Mouse (Mus musculus) lung, embryonic 16.5 days (tissue): ENCODE data around the gene Smim6. TPM values are rescaled to one million over a fixed set of nuclear protein-coding genes. Genes with fewer than 3 reads are reported as not detected.

Source experiments
- ATAC-seq: fragments of 200-750 bp; cut with Nextera tagmentation; 2 replicates; pipeline ENCODE4 v1.8.0; 2017; ENCODE audit warnings: low read depth, mild to moderate bottlenecking, moderate library complexity
- H3K27ac ChIP-seq: fragments of 300-500 bp; sonication (generic); 2 replicates; pipeline ENCODE4 v1.5.1; 2014; ENCODE audit warnings: mild to moderate bottlenecking, control low read depth, low read length
- H3K27me3 ChIP-seq: fragments of 300-500 bp; sonication (generic); 2 replicates; pipeline ENCODE4 v1.6.1; 2014; ENCODE audit warnings: low read depth, low read length, mixed read lengths; ENCODE audit not compliant: control insufficient read depth, insufficient read depth
- H3K36me3 ChIP-seq: fragments of 300-500 bp; sonication (generic); 2 replicates; pipeline ENCODE4 v1.6.1; 2014; ENCODE audit warnings: low read length; ENCODE audit not compliant: control insufficient read depth, insufficient read depth
- H3K4me1 ChIP-seq: fragments of 300-500 bp; sonication (generic); replicated peaks from 2 replicates; pipeline ENCODE4 v1.6.1; 2014; ENCODE audit warnings: low read length, mixed read lengths; ENCODE audit not compliant: control insufficient read depth, insufficient read depth
- H3K4me2 ChIP-seq: fragments of 300-500 bp; sonication (generic); 2 replicates; pipeline ENCODE4 v1.6.1; 2014; ENCODE audit warnings: low read depth, low read length, control low read depth
- H3K4me3 ChIP-seq: fragments of 300-500 bp; sonication (generic); 2 replicates; pipeline ENCODE4 v1.5.1; 2014; ENCODE audit warnings: mild to moderate bottlenecking, low read length, control low read depth
- H3K9ac ChIP-seq: fragments of 300-500 bp; sonication (generic); 2 replicates; pipeline ENCODE4 v1.6.1; 2014; ENCODE audit warnings: low read length, control low read depth
- H3K9me3 ChIP-seq: fragments of 300-500 bp; sonication (generic); 2 replicates; pipeline ENCODE4 v1.6.1; 2016; ENCODE audit warnings: low read length; ENCODE audit not compliant: control insufficient read depth
- WGBS: fragments of 180-500 bp; shearing (Covaris S2); extraction: QIAGEN DNeasy Blood & Tissue Kit; methylation state at CpG from one replicate; pipeline ENCODE4 v1.1.7; 2014; 5-methylcytosine and 5-hydroxymethylcytosine counted together
- polyA plus RNA-seq: library from polyadenylated mRNA; unstranded; fragments of >200 nt; fragmentation: Nextera tagmentation; extraction: Ambion mirVana; gene quantifications from 2 replicates; pipeline ENCODE4 v1.2.1, GENCODE M21; 2015

Smim6 gene
- polyA plus RNA-seq, 1 experiment from 2014 or later = 35.5 TPM

DNA sequence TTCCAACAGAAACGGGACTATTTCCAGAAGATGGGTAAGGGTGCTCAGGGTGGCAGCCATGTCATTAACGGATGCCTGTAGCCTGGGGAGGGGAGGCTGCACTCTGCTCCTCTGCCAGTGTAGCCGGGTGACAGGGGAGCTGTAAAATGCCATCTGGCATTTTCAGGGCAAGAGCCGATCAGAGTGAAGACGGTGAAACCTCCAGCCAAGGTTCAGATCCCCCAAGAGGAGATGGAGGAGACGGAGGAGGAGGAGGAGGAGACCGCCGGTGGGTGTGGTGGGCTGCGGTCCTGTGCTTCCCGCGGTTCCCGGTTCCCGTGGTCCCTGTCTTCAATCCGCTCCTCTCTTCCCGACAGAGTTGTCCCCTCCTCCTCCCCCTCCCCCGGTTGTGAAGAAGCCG, 28.6 kb upstream of the Smim6 start:
- Histone ChIP-seq H3K27ac (no peak overlapping the region), H3K4me1 (no peaks in the 10 kb centered on the region), H3K9ac (no peak overlapping the region), H3K4me2 (no peak overlapping the region), H3K9me3 (no peaks in the 10 kb centered on the region), H3K4me3 (no peak overlapping the region), H3K36me3 (no peaks in the 10 kb centered on the region), H3K27me3 (peaks cover 6% of the 10 kb centered on the region)
- WGBS = 31% methylated on average over 17 of the region's 17 CpGs
- no peak for ATAC-seq

DNA sequence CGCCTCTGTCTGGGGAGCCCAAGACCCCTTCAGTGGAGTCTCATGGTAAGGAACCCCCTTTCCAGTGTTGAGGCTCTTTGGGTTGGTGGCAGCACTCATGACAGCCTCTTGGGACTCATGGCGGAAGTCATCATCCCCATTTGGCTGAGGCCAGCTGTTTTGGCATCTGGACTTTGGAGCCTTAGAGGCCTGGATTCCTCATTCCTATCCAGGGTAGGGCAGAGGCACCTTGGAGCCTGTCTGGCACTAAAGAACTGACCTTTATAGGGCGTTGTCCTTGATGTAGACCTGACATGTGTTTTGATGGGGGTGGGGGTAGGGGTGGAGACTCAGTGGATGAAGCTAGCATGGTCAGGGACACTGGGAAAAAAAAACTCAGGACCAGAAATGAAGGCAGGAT, 27.5 kb upstream of the Smim6 start:
- ATAC-seq = no peak
- Histone ChIP-seq H3K27me3 (peaks cover 6% of the 10 kb centered on the region), H3K9me3 (no peaks in the 10 kb centered on the region), H3K4me3 (no peak overlapping the region), H3K9ac (no peak overlapping the region), H3K4me1 (no peaks in the 10 kb centered on the region), H3K4me2 (no peak overlapping the region), H3K27ac (no peak overlapping the region), H3K36me3 (no peaks in the 10 kb centered on the region)
- WGBS = 87% methylated on average over 3 of the region's 3 CpGs

DNA sequence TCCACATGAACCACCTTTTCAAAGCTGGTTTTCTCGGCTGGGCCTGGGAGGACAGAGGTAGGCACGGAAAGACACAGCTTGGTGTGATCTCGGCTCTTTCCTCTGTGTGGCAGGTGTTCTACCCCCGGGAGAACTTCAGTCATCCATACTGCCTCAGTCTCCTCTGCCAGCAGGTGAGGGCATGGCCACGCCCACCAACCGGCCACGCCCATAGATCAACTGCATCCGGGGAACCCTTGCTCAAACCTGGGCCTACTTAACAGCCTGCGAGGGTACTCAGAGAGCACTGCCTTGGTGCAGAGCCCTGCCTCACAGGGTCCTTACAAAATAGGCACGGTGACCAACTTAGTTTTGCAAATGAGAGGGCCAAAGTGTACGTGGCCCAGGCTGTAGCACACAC, 26.5 kb upstream of the Smim6 start:
- Histone ChIP-seq H3K9me3 (no peaks in the 10 kb centered on the region), H3K4me1 (no peaks in the 10 kb centered on the region), H3K4me2 (no peak overlapping the region), H3K4me3 (no peak overlapping the region), H3K27me3 (peaks cover 6% of the 10 kb centered on the region), H3K27ac (no peak overlapping the region), H3K9ac (no peak overlapping the region), H3K36me3 (no peaks in the 10 kb centered on the region)
- WGBS = 71% methylated on average over 11 of the region's 11 CpGs
- no peak for ATAC-seq

DNA sequence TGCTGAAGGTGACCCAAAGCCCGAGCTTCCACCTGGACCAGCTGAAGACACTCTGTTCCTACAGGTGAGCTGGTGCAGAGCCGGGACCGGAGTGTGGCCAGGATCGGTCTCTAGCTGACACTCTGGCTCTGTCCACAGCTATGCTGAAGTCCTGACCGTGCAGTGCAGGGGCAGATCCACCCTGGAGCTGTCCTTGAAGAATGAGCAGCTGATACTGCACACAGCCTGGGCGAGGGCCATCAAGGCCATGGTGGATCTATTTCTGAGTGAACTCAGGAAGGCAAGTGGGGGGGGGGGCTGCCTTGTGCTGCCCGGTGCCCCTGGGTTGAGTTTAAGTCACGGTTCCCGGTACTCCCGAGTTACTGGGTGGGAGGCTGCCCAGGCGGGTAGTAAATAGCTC, 25.4 kb upstream of the Smim6 start:
- peaks cover 6% of the 10 kb centered on the region for H3K27me3 ChIP-seq
- no peaks in the 10 kb centered on the region for H3K36me3 ChIP-seq
- H3K4me2 ChIP-seq = no peak overlapping the region
- peaks cover 4% of the 10 kb centered on the region; the same call in 1 of the 2 replicates for H3K4me1 ChIP-seq
- H3K9me3 ChIP-seq = no peaks in the 10 kb centered on the region
- 90% methylated on average over 11 of the region's 11 CpGs for WGBS
- H3K27ac ChIP-seq = no peak overlapping the region
- H3K9ac ChIP-seq = no peak overlapping the region
- no peak for ATAC-seq
- H3K4me3 ChIP-seq = no peak overlapping the region

DNA sequence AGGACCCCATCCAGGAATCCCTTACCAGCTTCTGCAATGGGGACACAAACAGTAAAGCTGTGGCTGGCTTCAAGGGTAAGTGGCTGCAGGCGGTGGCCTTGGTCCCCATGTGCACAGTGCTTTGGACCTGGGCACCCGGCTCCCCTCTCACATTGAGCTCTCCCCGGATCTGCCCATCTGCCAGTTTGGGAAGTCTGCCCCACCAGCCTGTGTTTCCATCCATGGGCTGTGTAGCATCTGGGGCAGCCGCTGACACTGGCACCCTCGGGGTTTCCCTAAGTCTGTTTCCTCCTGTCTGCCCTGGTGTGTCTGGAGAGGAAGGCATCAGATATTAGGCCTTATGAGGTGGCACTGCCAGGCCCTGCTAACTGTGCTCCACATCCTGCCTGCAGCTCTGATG, 23.8 kb upstream of the Smim6 start:
- peaks cover 4% of the 10 kb centered on the region; the same call in 1 of the 2 replicates for H3K4me1 ChIP-seq
- no peak for ATAC-seq
- H3K36me3 ChIP-seq = no peaks in the 10 kb centered on the region
- H3K9me3 ChIP-seq = no peaks in the 10 kb centered on the region
- no peak overlapping the region for H3K27ac ChIP-seq
- peaks cover 4% of the 10 kb centered on the region for H3K27me3 ChIP-seq
- H3K4me2 ChIP-seq = no peak overlapping the region
- H3K9ac ChIP-seq = no peak overlapping the region
- WGBS = 85% methylated on average over 5 of the region's 5 CpGs
- no peak overlapping the region for H3K4me3 ChIP-seq

DNA sequence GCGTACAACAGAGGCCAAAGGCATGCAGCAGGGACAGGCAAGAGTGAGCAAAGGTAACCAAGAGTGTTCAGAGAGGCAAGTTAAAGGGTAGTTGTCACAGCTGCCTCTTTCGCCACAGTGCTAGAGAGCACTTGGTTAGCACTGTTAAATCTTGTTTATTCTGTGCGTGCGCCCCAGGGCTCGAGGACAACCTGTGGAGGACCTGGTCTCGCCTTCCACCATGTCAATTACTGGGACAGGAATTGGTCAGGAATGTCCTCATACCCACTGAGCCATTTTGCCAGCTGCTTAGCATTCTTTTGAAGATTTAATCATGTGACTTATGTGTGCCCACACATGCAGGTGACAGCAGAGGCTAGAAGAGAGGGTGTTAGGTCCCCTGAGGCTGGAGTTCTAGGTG, 22.7 kb upstream of the Smim6 start:
- Histone ChIP-seq H3K27me3 (no peaks in the 10 kb centered on the region), H3K4me1 (peaks cover 4% of the 10 kb centered on the region; the same call in 1 of the 2 replicates), H3K9ac (no peak overlapping the region), H3K4me2 (no peak overlapping the region), H3K4me3 (no peak overlapping the region), H3K36me3 (peaks cover 4% of the 10 kb centered on the region; the same call in 1 of the 2 replicates), H3K9me3 (no peaks in the 10 kb centered on the region), H3K27ac (no peak overlapping the region)
- peak; percentile 26; the same call in 1 of the 2 replicates for ATAC-seq
- 56% methylated on average over 6 of the region's 6 CpGs for WGBS

DNA sequence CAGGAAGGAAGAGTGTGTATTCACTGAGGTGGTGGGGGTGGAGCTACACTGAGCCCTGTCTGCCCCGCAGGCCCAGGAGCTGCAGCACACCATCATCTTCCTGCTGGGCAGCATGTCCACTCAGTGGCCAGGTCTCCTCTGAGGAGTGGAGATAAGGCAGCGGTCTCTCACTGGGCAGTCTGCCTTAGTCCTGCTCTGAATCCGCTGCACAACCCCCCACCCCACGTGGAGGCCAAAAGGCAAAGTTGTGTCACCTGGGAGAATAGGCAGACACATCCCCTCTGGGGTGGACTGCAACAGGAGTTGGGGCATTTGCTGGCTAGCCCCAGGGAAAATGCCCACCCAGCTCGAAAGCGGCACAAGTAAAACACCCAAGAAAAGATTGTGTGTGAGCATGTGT, 19.6 kb upstream of the Smim6 start:
- Histone ChIP-seq H3K4me1 (peaks cover 4% of the 10 kb centered on the region; the same call in 1 of the 2 replicates), H3K9ac (no peak overlapping the region), H3K27me3 (no peaks in the 10 kb centered on the region), H3K36me3 (peaks cover 6% of the 10 kb centered on the region; the same call in 1 of the 2 replicates), H3K27ac (no peak overlapping the region), H3K4me3 (no peak overlapping the region), H3K4me2 (no peak overlapping the region), H3K9me3 (no peaks in the 10 kb centered on the region)
- 57% methylated on average over 6 of the region's 6 CpGs for WGBS
- no peak for ATAC-seq

DNA sequence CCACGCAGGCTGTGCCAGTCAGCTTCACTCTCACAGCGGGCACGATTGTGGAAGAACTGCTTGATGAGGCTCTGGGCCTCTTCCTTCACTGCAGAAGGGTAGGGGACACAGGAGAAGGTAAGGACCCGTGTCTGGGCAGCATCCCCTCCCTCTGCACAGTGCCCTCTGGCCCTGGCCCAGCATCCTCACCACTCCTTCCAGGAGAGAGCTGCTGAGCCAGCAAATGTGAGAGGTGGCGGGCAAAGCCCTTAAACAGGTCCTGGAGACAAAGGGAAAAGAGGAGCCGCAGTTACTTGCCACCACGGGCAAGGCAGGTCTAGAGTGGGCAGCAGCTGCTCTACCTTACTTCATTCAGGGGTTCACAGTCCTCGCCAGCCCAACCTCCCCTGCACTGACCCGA, 18.7 kb upstream of the Smim6 start:
- H3K27me3 ChIP-seq = no peaks in the 10 kb centered on the region
- no peak overlapping the region for H3K9ac ChIP-seq
- H3K36me3 ChIP-seq = peaks cover 6% of the 10 kb centered on the region; the same call in 1 of the 2 replicates
- no peak overlapping the region for H3K27ac ChIP-seq
- 83% methylated on average over 9 of the region's 9 CpGs for WGBS
- H3K9me3 ChIP-seq = no peaks in the 10 kb centered on the region
- no peak overlapping the region for H3K4me2 ChIP-seq
- no peak overlapping the region for H3K4me3 ChIP-seq
- peaks cover 4% of the 10 kb centered on the region; the same call in 1 of the 2 replicates for H3K4me1 ChIP-seq
- ATAC-seq = no peak

DNA sequence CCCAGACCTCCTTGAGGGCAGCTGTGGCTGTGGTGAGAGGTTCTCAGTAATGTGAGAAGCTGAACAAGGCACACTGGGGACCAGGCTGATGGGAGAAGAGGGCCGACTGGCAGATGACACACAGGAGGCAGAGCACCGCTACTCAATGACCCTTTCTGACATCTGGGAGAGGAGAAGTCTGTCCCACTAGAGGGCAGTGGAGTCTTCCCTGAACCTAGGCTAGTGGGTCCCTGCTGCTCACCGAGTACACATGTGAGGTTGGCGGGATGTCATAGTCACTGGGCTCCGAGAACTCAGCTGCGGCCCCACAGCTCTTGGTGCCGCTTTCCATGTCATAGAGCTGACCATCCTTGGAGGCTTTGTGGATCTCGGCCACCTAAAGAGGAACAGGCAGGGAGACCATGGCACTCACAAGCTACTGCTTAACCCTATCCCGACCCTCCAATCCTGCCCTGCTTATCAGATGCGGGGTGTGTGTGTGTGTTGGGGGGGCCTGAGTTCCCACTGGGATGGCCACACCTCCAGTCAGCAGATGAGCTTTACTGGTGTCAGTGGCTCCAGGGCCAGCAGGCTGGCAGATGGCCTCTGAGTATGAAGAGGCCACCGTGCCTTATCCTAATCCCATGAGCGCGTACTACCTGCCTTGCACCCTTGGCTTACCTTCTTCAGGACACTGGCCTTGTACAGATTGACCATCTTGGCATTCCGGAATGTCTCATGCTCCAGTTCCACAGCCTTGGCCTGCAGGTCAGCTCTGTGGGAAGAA, 16.9 kb upstream of the Smim6 start:
- H3K4me3 ChIP-seq = no peak overlapping the region
- H3K4me2 ChIP-seq = no peak overlapping the region
- no peak overlapping the region for H3K9ac ChIP-seq
- H3K27ac ChIP-seq = no peak overlapping the region
- 69% methylated on average over 14 of the region's 14 CpGs for WGBS
- peaks cover 6% of the 10 kb centered on the region; the same call in 1 of the 2 replicates for H3K36me3 ChIP-seq
- no peaks in the 10 kb centered on the region for H3K9me3 ChIP-seq
- H3K4me1 ChIP-seq = peaks cover 9% of the 10 kb centered on the region
- ATAC-seq = no peak
- no peaks in the 10 kb centered on the region for H3K27me3 ChIP-seq
